Mouse (Mus musculus): ENCODE results near the gene Olfr1393.

DNA sequence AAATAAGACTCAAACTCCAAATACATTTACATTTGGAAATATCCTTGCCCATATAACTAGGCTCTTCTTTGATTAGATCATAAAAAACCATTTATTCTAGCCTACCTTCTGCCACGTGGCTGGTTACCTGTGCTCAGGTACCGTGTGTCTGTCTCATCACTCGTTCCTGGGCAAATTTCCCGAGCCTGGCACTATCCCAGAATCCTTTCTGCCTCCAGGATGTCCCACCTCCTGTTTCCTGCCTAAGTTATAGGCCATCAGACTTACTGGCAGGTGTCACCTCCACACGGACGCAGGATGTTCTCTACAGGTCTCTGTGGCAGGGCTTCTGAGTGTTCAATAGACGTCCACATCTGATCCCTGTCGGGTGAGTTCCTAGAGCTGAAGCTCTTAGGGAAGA lies 13.0 kb upstream of the Olfr1393 start:
- no peak for TF ChIP-seq CTCF (IDR thresholded peaks at IDR 0.05; ENCODE audit: insufficient read depth, low read depth, low read length)
- TF ChIP-seq POLR2A (IDR thresholded peaks at IDR 0.05; ENCODE audit: insufficient read depth, low read depth, low read length) = no peak
